Mouse (Mus musculus): ENCODE data around the gene Bco2. TPM values are rescaled to one million over a fixed set of nuclear protein-coding genes. Genes with fewer than 3 reads are reported as not detected.

Gene Bco2
- polyA plus RNA-seq, 1 experiment from 2014 or later = 0.22 TPM

- H3K27me3 ChIP-seq = no peaks in the 10 kb centered on the region
- ATAC-seq (no peak), DNase-seq (ENCODE audit: low read depth, low spot score) (no peak)
- TF ChIP-seq CTCF (IDR thresholded peaks at IDR 0.05) = no peak
- in situ Hi-C loops (cut with MboI; ENCODE audit: low pct_unique_long_range_greater_than_20kb) = no loop called here
- POLR2A ChIA-PET = interaction anchor here (0.7 to 1.2 kb wide), 2 partner anchors 64 to 1346 kb away, joined by 4 to 9 read pairs; partner anchors contain the start of gene Pts
- CTCF ChIA-PET = interaction anchor here (0.8 to 3.9 kb wide), 3 partner anchors 9 to 65 kb away, joined by 4 to 13 read pairs (median 7); partner anchors contain the start of gene Pts
These were observed 38.0 kb upstream of the Bco2 start for GRCm38 (mm10) chr9:50592955-50593354.

GRCm38 (mm10) chr9:50590856-50591518 is 36.0 kb upstream of the Bco2 start:
- peak; percentile 86 for ATAC-seq
- no peak for TF ChIP-seq CTCF (IDR thresholded peaks at IDR 0.05)
- in situ Hi-C loops (cut with MboI; ENCODE audit: low pct_unique_long_range_greater_than_20kb) = no loop called here
- ChIA-PET CTCF (no interaction called here), POLR2A (interaction anchor here (0.8 to 1.2 kb wide), 3 partner anchors 12 to 63 kb away, joined by 3 read pairs; partner anchors contain the start of genes Pts, Sdhd and Timm8b)
- DNase-seq (ENCODE audit: low read depth, low spot score) = peak; percentile 75
- no peaks in the 10 kb centered on the region for H3K27me3 ChIP-seq

GRCm38 (mm10) chr9:50586955-50587354 is 32.0 kb upstream of the Bco2 start:
- ATAC-seq (no peak), DNase-seq (ENCODE audit: low read depth, low spot score) (no peak)
- ChIA-PET CTCF (interaction anchor here (2.8 kb wide), 1 partner anchor 8 kb away, joined by 15 read pairs; no protein-coding TSS in a partner anchor), POLR2A (no interaction called here)
- in situ Hi-C loops (cut with MboI; ENCODE audit: low pct_unique_long_range_greater_than_20kb) = no loop called here
- TF ChIP-seq CTCF (IDR thresholded peaks at IDR 0.05) = no peak
- no peaks in the 10 kb centered on the region for H3K27me3 ChIP-seq

GRCm38 (mm10) chr9:50585145-50585818 is 30.3 kb upstream of the Bco2 start:
- no peak for TF ChIP-seq CTCF (IDR thresholded peaks at IDR 0.05)
- DNase-seq (ENCODE audit: low read depth, low spot score) (no peak), ATAC-seq (no peak)
- CTCF ChIA-PET = interaction anchor here (1.3 to 2.8 kb wide), 2 partner anchors 9 to 10 kb away, joined by 4 to 15 read pairs; no protein-coding TSS in a partner anchor
- no peaks in the 10 kb centered on the region for H3K27me3 ChIP-seq
- in situ Hi-C loops (cut with MboI; ENCODE audit: low pct_unique_long_range_greater_than_20kb) = no loop called here
- POLR2A ChIA-PET = no interaction called here

- H3K27me3 ChIP-seq = no peaks in the 10 kb centered on the region
- ChIA-PET POLR2A (interaction anchor here (0.6 kb wide), 1 partner anchor 18 kb away, joined by 3 read pairs; no protein-coding TSS in a partner anchor), CTCF (interaction anchor here (1.0 kb wide), 1 partner anchor 12 kb away, joined by 4 read pairs; no protein-coding TSS in a partner anchor)
- in situ Hi-C loops (cut with MboI; ENCODE audit: low pct_unique_long_range_greater_than_20kb) = no loop called here
- ATAC-seq = peak; percentile 80
- no peak for TF ChIP-seq CTCF (IDR thresholded peaks at IDR 0.05)
- DNase-seq (ENCODE audit: low read depth, low spot score) = peak; percentile 57
These were observed 25.4 kb upstream of the Bco2 start for GRCm38 (mm10) chr9:50580370-50580769.

- in situ Hi-C loops (cut with MboI; ENCODE audit: low pct_unique_long_range_greater_than_20kb) = no loop called here
- no peak for DNase-seq (ENCODE audit: low read depth, low spot score)
- CTCF ChIA-PET = interaction anchor here (1.3 kb wide), 1 partner anchor 41 kb away, joined by 3 read pairs; no protein-coding TSS in a partner anchor
- POLR2A ChIA-PET = interaction anchor here (0.7 kb wide), 1 partner anchor 22 kb away, joined by 3 read pairs; no protein-coding TSS in a partner anchor
- peak; percentile 88 for ATAC-seq
- H3K27me3 ChIP-seq = no peaks in the 10 kb centered on the region
- TF ChIP-seq CTCF (IDR thresholded peaks at IDR 0.05) = no peak
These were observed 14.9 kb upstream of the Bco2 start for GRCm38 (mm10) chr9:50569599-50570525.

GRCm38 (mm10) chr9:50567881-50568280 is 12.9 kb upstream of the Bco2 start:
- CTCF ChIA-PET = interaction anchor here (2.9 kb wide), 1 partner anchor 31 kb away, joined by 9 read pairs; no protein-coding TSS in a partner anchor
- in situ Hi-C loops (cut with MboI; ENCODE audit: low pct_unique_long_range_greater_than_20kb) = no loop called here
- H3K27me3 ChIP-seq = no peaks in the 10 kb centered on the region
- ATAC-seq (no peak), DNase-seq (ENCODE audit: low read depth, low spot score) (no peak)
- POLR2A ChIA-PET = no interaction called here
- TF ChIP-seq CTCF (IDR thresholded peaks at IDR 0.05) = no peak

- ChIA-PET POLR2A (no interaction called here), CTCF (interaction anchor here (2.9 kb wide), 1 partner anchor 30 kb away, joined by 9 read pairs; no protein-coding TSS in a partner anchor)
- in situ Hi-C loops (cut with MboI; ENCODE audit: low pct_unique_long_range_greater_than_20kb) = no loop called here
- no peak for TF ChIP-seq CTCF (IDR thresholded peaks at IDR 0.05)
- no peaks in the 10 kb centered on the region for H3K27me3 ChIP-seq
- no peak for DNase-seq (ENCODE audit: low read depth, low spot score)
- ATAC-seq = no peak
These were observed 12.4 kb upstream of the Bco2 start for GRCm38 (mm10) chr9:50567372-50567771.

GRCm38 (mm10) chr9:50565940-50566339 is 11.0 kb upstream of the Bco2 start:
- CTCF ChIA-PET = interaction anchor here (1.1 to 2.9 kb wide), 3 partner anchors 17 to 29 kb away, joined by 3 to 9 read pairs (median 6); no protein-coding TSS in a partner anchor
- H3K27me3 ChIP-seq = no peaks in the 10 kb centered on the region
- no peak for ATAC-seq
- DNase-seq (ENCODE audit: low read depth, low spot score) = no peak
- POLR2A ChIA-PET = interaction anchor here (1.1 kb wide), 1 partner anchor 13 kb away, joined by 4 read pairs; no protein-coding TSS in a partner anchor
- no peak for TF ChIP-seq CTCF (IDR thresholded peaks at IDR 0.05)
- in situ Hi-C loops (cut with MboI; ENCODE audit: low pct_unique_long_range_greater_than_20kb) = no loop called here

- in situ Hi-C loops (cut with MboI; ENCODE audit: low pct_unique_long_range_greater_than_20kb) = no loop called here
- ATAC-seq = no peak
- ChIA-PET CTCF (interaction anchor here (1.1 to 1.6 kb wide), 3 partner anchors 17 to 37 kb away, joined by 3 to 6 read pairs (median 3); no protein-coding TSS in a partner anchor), POLR2A (interaction anchor here (1.1 kb wide), 1 partner anchor 13 kb away, joined by 4 read pairs; no protein-coding TSS in a partner anchor)
- no peak for DNase-seq (ENCODE audit: low read depth, low spot score)
- TF ChIP-seq CTCF (IDR thresholded peaks at IDR 0.05) = no peak
- H3K27me3 ChIP-seq = no peaks in the 10 kb centered on the region
These were observed 10.2 kb upstream of the Bco2 start for GRCm38 (mm10) chr9:50565173-50565572.

All from Patski (cell line).